Mouse (Mus musculus) neural tube, embryonic 12.5 days (tissue): Measurements from ENCODE around the gene 4930544D05Rik. TPM values are rescaled to one million over a fixed set of nuclear protein-coding genes. Genes with fewer than 3 reads are reported as not detected.

ENCODE experiments used
- ATAC-seq: fragments of 200-750 bp; cut with Nextera tagmentation; 2 replicates; pipeline ENCODE4 v1.8.0; 2017; ENCODE audit warnings: low read depth, mild to moderate bottlenecking, moderate TSS enrichment, moderate library complexity; ENCODE audit not compliant: low FRiP score
- H3K27ac ChIP-seq: fragments of 300-500 bp; sonication (generic); 2 replicates; pipeline ENCODE4 v1.5.1; 2016
- H3K27me3 ChIP-seq: fragments of 300-500 bp; sonication (generic); replicated peaks from 2 replicates; pipeline ENCODE4 v1.6.1; 2016; ENCODE audit warnings: mild to moderate bottlenecking
- H3K36me3 ChIP-seq: fragments of 300-500 bp; sonication (generic); 2 replicates; pipeline ENCODE4 v1.6.1; 2016; ENCODE audit warnings: mild to moderate bottlenecking
- H3K4me1 ChIP-seq: fragments of 300-500 bp; sonication (generic); 2 replicates; pipeline ENCODE4 v1.6.1; 2016
- H3K4me2 ChIP-seq: fragments of 300-500 bp; sonication (generic); replicated peaks from 2 replicates; pipeline ENCODE4 v1.6.1; 2016; ENCODE audit warnings: mild to moderate bottlenecking
- H3K4me3 ChIP-seq: fragments of 300-500 bp; sonication (generic); 2 replicates; pipeline ENCODE4 v1.5.1; 2016
- H3K9ac ChIP-seq: fragments of 300-500 bp; sonication (generic); 2 replicates; pipeline ENCODE4 v1.6.1; 2016; ENCODE audit warnings: mild to moderate bottlenecking
- H3K9me3 ChIP-seq: fragments of 300-500 bp; sonication (generic); 2 replicates; pipeline ENCODE4 v1.6.1; 2016; ENCODE audit warnings: mild to moderate bottlenecking
- whole genome bisulfite sequencing: fragments of 180-500 bp; shearing (Covaris S2); methylation state at CpG from one replicate; pipeline ENCODE4 v1.1.7; 2016; 5-methylcytosine and 5-hydroxymethylcytosine counted together
- polyA plus RNA-seq: library from polyadenylated mRNA; unstranded; fragments of >200 nt; fragmentation: Nextera tagmentation; extraction: Ambion mirVana; gene quantifications from 2 replicates; pipeline ENCODE4 v1.2.1, GENCODE M21; 2016

Gene 4930544D05Rik
- polyA plus RNA-seq, 1 experiment from 2014 or later = not detected

DNA sequence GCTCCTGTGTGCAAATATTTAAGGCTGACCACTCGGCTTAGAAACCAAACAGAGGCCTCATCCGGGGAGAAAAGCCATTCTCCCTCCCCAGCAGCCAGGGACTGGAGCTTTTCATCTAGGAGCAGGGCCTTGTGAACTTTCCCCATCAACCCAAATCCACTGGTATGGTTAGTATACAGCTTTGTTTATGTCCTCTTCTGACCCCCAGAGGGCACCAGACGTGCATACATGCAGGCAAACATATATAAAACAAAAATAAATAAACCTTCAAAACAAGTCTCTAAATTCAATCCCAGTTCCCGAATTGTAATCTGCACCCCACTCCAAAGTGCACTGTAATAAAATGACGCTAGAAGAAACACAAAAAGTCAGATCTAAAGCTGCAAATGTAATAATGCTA is 13.9 kb downstream of the 4930544D05Rik start:
- 58% methylated on average over 5 of the region's 5 CpGs for WGBS
- H3K4me2 ChIP-seq = no peak overlapping the region
- H3K4me3 ChIP-seq = no peak overlapping the region
- no peak overlapping the region for H3K27ac ChIP-seq
- ATAC-seq = no peak
- no peaks in the 10 kb centered on the region for H3K36me3 ChIP-seq
- H3K27me3 ChIP-seq = no peaks in the 10 kb centered on the region
- H3K9ac ChIP-seq = no peak overlapping the region
- no peaks in the 10 kb centered on the region for H3K4me1 ChIP-seq
- no peaks in the 10 kb centered on the region for H3K9me3 ChIP-seq

DNA sequence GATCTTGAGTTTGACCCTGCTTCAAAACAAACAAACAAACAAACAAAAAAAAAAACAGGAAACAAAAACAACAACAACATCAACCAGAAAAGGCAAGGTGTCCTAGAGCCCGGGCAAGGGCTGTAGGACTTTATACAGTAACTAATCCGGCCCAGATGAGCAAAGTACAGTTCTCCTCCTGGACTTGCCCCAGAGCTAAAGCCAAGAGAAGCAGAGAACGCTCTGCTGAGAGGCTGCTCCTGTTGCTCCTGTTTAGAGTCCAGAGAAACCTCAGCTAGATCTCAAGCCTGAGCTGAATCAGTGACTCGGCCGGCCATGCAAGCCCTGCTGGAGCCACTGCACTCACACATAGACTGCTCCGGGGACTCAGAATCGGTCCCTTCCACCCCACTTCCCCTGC is 14.5 kb downstream of the 4930544D05Rik start:
- Histone ChIP-seq H3K4me1 (no peaks in the 10 kb centered on the region), H3K36me3 (no peaks in the 10 kb centered on the region), H3K9ac (no peak overlapping the region), H3K4me2 (no peak overlapping the region), H3K4me3 (no peak overlapping the region), H3K27ac (no peak overlapping the region), H3K9me3 (no peaks in the 10 kb centered on the region), H3K27me3 (no peaks in the 10 kb centered on the region)
- ATAC-seq = no peak
- 84% methylated on average over 7 of the region's 7 CpGs for WGBS

DNA sequence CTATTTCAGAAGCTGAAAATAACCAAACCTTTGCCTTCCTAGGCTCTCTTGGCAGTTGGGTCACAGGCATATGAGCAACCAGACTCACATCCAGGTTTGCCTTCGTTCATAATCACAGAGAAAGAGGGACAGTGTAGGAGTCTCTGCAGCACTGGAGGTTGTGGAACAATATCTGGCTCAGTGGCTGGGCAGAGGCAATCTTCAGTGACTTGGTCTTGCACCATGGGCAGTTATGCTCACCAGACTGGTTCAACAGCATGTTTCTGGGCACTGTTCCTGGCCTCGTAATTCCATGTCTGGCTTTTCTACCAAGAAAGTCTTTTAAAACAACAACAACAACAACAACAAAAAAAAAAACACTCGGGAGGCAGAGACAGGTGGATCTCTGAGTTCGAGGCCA is 20.0 kb downstream of the 4930544D05Rik start:
- no peak overlapping the region for H3K27ac ChIP-seq
- H3K27me3 ChIP-seq = no peaks in the 10 kb centered on the region; the same call in 1 of the 2 replicates
- no peaks in the 10 kb centered on the region for H3K36me3 ChIP-seq
- no peaks in the 10 kb centered on the region for H3K4me1 ChIP-seq
- no peak overlapping the region for H3K9ac ChIP-seq
- WGBS = 84% methylated on average over 4 of the region's 4 CpGs
- no peak overlapping the region for H3K4me3 ChIP-seq
- ATAC-seq = no peak
- H3K4me2 ChIP-seq = no peak overlapping the region
- no peaks in the 10 kb centered on the region for H3K9me3 ChIP-seq

DNA sequence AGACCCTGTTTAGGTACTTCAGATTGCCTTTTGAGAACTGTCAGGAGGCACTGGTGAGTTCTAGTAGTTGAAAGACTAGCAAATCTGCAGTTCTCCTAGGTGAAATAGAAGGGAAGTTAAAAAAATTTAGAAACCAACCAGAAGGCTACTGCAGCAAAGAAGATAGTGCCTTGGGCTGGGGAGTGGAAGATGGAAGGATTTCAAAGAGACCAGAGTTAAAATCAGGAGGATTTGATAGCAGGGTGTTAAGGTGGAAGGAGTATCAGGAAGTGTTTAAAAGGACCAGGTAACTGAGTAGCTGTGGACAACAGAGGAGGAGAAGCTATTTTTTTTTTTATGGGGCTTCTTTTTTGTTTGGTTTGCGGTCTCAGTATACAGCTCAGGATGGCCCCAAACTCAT is 22.1 kb downstream of the 4930544D05Rik start:
- ATAC-seq = no peak
- Histone ChIP-seq H3K4me2 (no peak overlapping the region), H3K27me3 (no peaks in the 10 kb centered on the region; the same call in 1 of the 2 replicates), H3K27ac (no peak overlapping the region), H3K9ac (no peak overlapping the region), H3K4me1 (no peaks in the 10 kb centered on the region), H3K36me3 (peaks cover under 1% of the 10 kb centered on the region; the same call in 1 of the 2 replicates), H3K4me3 (no peak overlapping the region), H3K9me3 (no peaks in the 10 kb centered on the region)
- WGBS = 88% methylated on average over 1 of the region's 1 CpGs

DNA sequence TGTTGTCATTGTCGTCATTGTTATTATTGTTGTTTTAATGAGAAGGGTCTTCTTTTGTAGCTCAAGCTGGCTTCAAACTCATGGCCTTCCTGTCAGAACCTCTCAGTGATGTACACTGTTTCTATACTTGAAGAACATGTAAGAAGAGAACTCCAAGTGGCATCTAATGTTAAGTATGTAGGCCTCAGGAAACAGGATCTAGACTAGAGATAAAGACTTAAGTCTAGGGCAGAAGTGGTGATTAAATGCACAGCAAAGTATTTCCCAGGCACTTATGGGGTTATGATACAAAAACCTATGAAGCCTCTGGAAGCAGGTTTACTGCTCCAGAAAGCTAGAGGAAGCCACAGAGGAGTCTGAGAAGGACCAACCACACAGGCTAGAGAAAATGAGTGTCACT is 22.6 kb downstream of the 4930544D05Rik start:
- no peaks in the 10 kb centered on the region; the same call in 1 of the 2 replicates for H3K27me3 ChIP-seq
- H3K27ac ChIP-seq = no peak overlapping the region
- no peaks in the 10 kb centered on the region for H3K9me3 ChIP-seq
- 81% methylated on average over 1 of the region's 1 CpGs for WGBS
- no peaks in the 10 kb centered on the region for H3K4me1 ChIP-seq
- no peak overlapping the region for H3K4me3 ChIP-seq
- no peak for ATAC-seq
- no peak overlapping the region for H3K4me2 ChIP-seq
- peaks cover 5% of the 10 kb centered on the region; the same call in 1 of the 2 replicates for H3K36me3 ChIP-seq
- H3K9ac ChIP-seq = no peak overlapping the region

DNA sequence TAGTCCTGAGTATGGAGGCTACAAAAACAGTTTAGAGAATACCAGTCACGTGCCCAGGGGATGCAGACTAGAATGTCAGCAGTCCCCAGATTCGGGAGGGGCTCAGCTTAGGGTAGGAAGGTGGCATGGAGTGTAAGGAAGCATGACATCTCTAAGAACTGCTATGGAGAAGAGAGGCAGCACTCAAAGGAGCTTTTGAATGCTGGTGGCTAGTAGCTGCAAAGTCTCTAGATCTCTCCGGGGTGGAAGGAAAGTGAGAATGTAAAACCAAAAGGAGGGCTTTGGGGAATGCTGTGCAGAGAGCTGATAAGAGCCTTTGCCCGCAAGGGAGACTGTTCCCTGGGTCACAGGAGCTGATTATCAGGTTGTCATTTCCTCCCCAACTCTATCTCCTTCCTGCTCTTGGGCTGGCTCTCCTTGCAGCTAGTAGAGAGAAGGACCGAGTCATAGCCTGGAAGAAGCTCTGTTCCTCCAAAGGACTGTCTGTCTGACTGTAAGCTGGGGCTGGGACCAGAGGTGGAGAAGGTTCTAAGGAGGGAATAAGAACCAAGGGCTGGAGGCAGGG is 23.1 kb downstream of the 4930544D05Rik start, which contains the start of gene Gp1ba:
Gene Gp1ba (plus strand): TSS at position 409 of the 565 bp plus-strand sequence.
- peaks cover 8% of the 10 kb centered on the region; the same call in 1 of the 2 replicates for H3K36me3 ChIP-seq
- H3K4me1 ChIP-seq = no peaks in the 10 kb centered on the region
- H3K27me3 ChIP-seq = no peaks in the 10 kb centered on the region; the same call in 1 of the 2 replicates
- no peak within 1 kb of the TSS for H3K9ac ChIP-seq
- no peak within 1 kb of the TSS for H3K27ac ChIP-seq
- H3K4me3 ChIP-seq = no peak within 1 kb of the TSS
- ATAC-seq = no peak
- WGBS = 59% methylated on average over 5 of the region's 5 CpGs
- no peak within 1 kb of the TSS for H3K4me2 ChIP-seq
- H3K9me3 ChIP-seq = no peaks in the 10 kb centered on the region

DNA sequence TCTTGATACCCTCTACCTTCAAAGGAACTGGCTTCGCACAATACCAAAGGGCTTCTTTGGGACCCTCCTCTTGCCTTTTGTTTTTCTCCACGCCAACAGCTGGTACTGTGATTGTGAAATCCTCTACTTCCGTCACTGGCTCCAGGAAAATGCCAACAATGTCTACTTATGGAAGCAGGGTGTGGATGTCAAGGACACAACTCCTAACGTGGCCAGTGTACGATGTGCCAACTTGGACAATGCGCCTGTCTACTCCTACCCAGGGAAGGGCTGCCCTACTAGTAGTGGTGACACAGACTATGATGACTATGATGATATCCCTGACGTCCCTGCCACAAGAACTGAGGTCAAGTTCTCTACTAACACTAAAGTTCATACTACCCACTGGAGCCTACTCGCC is 24.3 kb downstream of the 4930544D05Rik start:
- no peaks in the 10 kb centered on the region for H3K9me3 ChIP-seq
- H3K36me3 ChIP-seq = peaks cover 18% of the 10 kb centered on the region
- H3K4me1 ChIP-seq = 0 out of 2 replicates have a peak, but pooled peaks cover under 1% of the 10 kb centered on the region
- no peaks in the 10 kb centered on the region; the same call in 1 of the 2 replicates for H3K27me3 ChIP-seq
- H3K27ac ChIP-seq = no peak overlapping the region
- ATAC-seq = no peak
- WGBS = 84% methylated on average over 8 of the region's 8 CpGs
- H3K4me3 ChIP-seq = no peak overlapping the region
- H3K9ac ChIP-seq = no peak overlapping the region
- no peak overlapping the region for H3K4me2 ChIP-seq

DNA sequence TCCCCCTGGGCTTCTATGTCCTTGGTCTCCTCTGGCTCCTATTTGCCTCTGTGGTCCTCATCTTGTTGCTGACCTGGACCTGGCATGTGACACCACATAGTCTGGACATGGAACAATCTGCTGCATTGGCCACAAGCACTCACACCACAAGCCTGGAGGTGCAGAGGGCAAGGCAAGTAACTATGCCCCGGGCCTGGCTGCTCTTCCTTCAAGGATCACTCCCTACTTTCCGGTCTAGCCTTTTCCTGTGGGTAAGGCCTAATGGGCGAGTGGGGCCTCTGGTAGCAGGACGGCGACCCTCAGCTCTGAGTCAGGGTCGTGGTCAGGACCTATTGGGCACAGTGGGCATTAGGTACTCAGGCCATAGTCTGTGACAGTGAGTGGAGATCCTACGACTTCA is 25.6 kb downstream of the 4930544D05Rik start:
- WGBS = 86% methylated on average over 7 of the region's 7 CpGs
- Histone ChIP-seq H3K4me2 (no peak overlapping the region), H3K4me1 (peaks cover 13% of the 10 kb centered on the region), H3K9ac (no peak overlapping the region), H3K4me3 (no peak overlapping the region), H3K36me3 (peaks cover 26% of the 10 kb centered on the region), H3K27me3 (no peaks in the 10 kb centered on the region; the same call in 1 of the 2 replicates), H3K27ac (no peak overlapping the region), H3K9me3 (no peaks in the 10 kb centered on the region)
- ATAC-seq = no peak

DNA sequence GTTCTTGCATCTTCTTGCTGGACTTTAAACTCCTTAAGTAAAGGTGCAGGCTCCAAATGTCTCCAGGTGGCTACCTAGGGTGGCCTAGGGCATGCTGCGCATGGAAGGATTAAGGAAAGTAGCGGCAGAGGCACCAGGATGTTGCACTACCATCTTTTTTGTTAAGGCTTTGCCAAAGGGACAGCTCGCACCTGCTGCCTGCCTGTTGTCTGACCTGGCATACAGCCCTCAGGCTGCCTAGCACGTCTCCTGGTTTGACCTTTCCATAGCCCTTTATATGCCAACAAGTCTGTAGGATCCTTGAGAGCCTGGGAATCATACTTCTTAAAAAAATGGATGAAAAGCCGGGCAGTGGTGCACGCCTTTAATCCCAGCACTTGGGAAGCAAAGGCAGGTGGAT is 27.4 kb downstream of the 4930544D05Rik start:
- peaks cover 26% of the 10 kb centered on the region for H3K36me3 ChIP-seq
- WGBS = 92% methylated on average over 6 of the region's 6 CpGs
- H3K9ac ChIP-seq = no peak overlapping the region
- peaks cover 19% of the 10 kb centered on the region for H3K4me1 ChIP-seq
- no peak overlapping the region for H3K4me3 ChIP-seq
- no peaks in the 10 kb centered on the region; the same call in 1 of the 2 replicates for H3K27me3 ChIP-seq
- ATAC-seq = no peak
- no peak overlapping the region for H3K27ac ChIP-seq
- no peak overlapping the region for H3K4me2 ChIP-seq
- no peaks in the 10 kb centered on the region for H3K9me3 ChIP-seq

DNA sequence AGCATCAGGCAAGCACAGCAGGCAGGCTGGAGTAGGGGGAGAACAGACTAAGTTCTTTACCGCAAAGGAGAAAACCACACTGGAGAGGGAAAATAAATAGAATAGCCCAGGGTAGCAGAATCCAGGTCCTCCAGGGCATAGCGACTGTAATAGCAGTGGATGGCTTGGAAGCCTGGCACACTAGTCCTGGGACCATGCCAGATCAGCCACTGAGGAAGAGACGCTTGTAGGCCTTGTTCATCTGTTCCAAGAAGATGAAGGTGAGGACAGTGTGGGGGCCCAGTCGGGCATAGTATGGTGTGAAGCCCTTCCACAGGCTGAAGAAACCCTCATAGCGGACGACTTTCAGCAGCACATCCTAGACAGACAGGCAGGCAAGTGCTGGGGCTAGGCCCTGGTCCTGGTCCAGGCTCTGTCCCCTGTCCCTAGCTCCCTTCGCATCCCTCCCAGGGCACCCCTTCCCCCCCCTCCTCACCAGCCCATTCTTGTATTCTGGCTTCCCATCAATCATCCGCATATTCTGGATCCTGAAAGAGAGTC is 29.0 kb downstream of the 4930544D05Rik start:
- Histone ChIP-seq H3K4me3 (no peak overlapping the region), H3K27ac (no peak overlapping the region), H3K9me3 (no peaks in the 10 kb centered on the region), H3K27me3 (no peaks in the 10 kb centered on the region; the same call in 1 of the 2 replicates), H3K9ac (0 out of 2 replicates have a peak overlapping the region, but pooled peaks have one; percentile 21), H3K36me3 (peaks cover 34% of the 10 kb centered on the region), H3K4me2 (no peak overlapping the region), H3K4me1 (peaks cover 32% of the 10 kb centered on the region)
- 96% methylated on average over 8 of the region's 8 CpGs for WGBS
- ATAC-seq = no peak

DNA sequence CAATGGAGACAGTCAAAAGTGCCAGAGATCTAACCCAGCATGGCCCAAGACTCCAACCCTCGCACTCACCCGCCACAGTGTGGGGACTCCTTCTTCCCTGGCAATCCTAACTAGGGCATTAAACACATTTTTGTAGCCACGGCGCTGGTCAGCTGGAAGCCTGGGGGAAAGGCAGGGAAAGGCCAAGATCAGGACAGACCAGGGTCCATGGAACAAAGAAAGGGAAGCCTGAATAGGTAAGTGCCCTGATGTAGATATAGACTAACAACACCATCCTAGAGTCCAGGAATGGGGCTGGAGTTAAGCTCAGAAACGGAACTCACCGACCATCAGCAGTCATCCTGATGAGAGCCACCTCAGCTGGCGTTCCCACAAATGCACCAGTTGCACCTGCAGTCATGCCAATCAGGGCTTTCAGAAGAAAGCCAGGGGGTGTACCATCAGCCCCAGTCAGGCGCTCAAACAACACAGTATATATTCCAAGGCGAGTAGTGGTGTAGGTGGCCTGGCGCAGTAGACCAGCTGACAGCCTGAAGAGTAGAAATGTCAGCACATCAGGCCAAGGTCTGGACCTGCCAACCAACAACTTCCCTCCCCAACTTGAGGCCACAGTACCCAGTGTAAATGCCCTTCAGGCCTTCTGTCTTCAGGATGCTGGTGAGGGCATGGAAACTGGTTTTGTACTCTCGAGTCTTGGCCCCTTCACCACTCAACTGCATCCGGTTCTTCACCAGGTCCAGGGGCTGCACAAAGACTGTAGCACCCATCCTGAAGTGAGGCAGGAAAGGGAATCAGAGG is 30.0 kb downstream of the 4930544D05Rik start:
- no peak for ATAC-seq
- Histone ChIP-seq H3K9ac (peak overlapping the region; percentile 81), H3K4me3 (peak overlapping the region; percentile 67), H3K4me2 (peak overlapping the region; percentile 86), H3K27me3 (no peaks in the 10 kb centered on the region; the same call in 1 of the 2 replicates), H3K36me3 (peaks cover 44% of the 10 kb centered on the region), H3K4me1 (peaks cover 33% of the 10 kb centered on the region), H3K9me3 (no peaks in the 10 kb centered on the region), H3K27ac (no peak overlapping the region)
- WGBS = 93% methylated on average over 12 of the region's 12 CpGs

DNA sequence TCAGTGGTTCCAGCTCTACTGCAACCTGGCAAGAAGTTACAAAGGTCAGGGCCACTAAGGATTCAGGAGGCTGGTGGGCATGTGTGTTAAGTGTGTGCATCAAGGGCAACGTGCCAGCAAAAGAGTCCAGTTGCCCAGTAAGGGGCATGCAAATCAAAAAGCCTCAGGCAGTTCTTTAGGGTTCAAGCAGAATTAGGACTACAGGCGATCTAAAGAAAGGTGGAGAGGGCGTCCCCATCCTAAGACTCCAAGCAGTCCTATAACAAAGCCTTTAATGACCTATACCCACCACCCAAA is 30.6 kb downstream of the 4930544D05Rik start:
- ATAC-seq = peak; percentile 5; the same call in 1 of the 2 replicates
- Histone ChIP-seq H3K4me2 (peak overlapping the region; percentile 86), H3K27ac (0 out of 2 replicates have a peak overlapping the region, but pooled peaks have one; percentile 59), H3K9me3 (no peaks in the 10 kb centered on the region), H3K9ac (peak overlapping the region; percentile 81), H3K36me3 (peaks cover 50% of the 10 kb centered on the region), H3K4me1 (peaks cover 38% of the 10 kb centered on the region), H3K27me3 (no peaks in the 10 kb centered on the region), H3K4me3 (peak overlapping the region; percentile 67)
- 21% methylated on average over 3 of the region's 3 CpGs for WGBS
